Mouse (Mus musculus) ES-E14 (cell line): ENCODE data around the gene Lamc3. TPM values are rescaled to one million over a fixed set of nuclear protein-coding genes. Genes with fewer than 3 reads are reported as not detected.

Experiments
- DNase-seq: peaks from one replicate; pipeline ENCODE4 v3.0.0-alpha.2; 2013; ENCODE audit warnings: low read depth, low spot score
- H3K27ac ChIP-seq: 2 replicates; pipeline ENCODE4 v1.5.1; 2012; ENCODE audit warnings: low read depth, mild to moderate bottlenecking, low read length, moderate library complexity, mixed read lengths; ENCODE audit not compliant: poor library complexity, insufficient read depth, severe bottlenecking
- H3K36me3 ChIP-seq: 2 replicates; pipeline ENCODE4 v1.6.1; 2012; ENCODE audit warnings: mild to moderate bottlenecking, low read length, moderate library complexity, mixed read lengths; ENCODE audit not compliant: control insufficient read depth, poor library complexity, insufficient read depth, severe bottlenecking
- H3K4me1 ChIP-seq, 2 experiments: fragments of 150-350 bp in 1 of 2; sonication (generic) in 1 of 2; 2 replicates each; pipeline ENCODE4 v1.6.1; 2012; ENCODE audit warnings: low read length in 2 of 2, mild to moderate bottlenecking in 1 of 2, mixed read lengths in 1 of 2; ENCODE audit not compliant: control insufficient read depth in 2 of 2, insufficient read depth in 2 of 2, poor library complexity in 1 of 2
- H3K4me3 ChIP-seq, 2 experiments: fragments of 150-350 bp in 1 of 2; sonication (generic) in 1 of 2; 2 replicates each; pipeline ENCODE4 v1.5.1; 2012; ENCODE audit warnings: low read length in 2 of 2, low read depth in 1 of 2, mild to moderate bottlenecking in 1 of 2, mixed read lengths in 1 of 2; ENCODE audit not compliant: insufficient read depth in 1 of 2, poor library complexity in 1 of 2, severe bottlenecking in 1 of 2
- H3K9ac ChIP-seq: 2 replicates; pipeline ENCODE4 v1.6.1; 2012; ENCODE audit warnings: low read depth, mild to moderate bottlenecking, low read length, mixed read lengths; ENCODE audit not compliant: poor library complexity, insufficient read depth, severe bottlenecking
- H3K9me3 ChIP-seq: fragments of 150-350 bp; sonication (generic); 2 replicates; pipeline ENCODE4 v1.6.1; 2012; ENCODE audit warnings: low read depth, mild to moderate bottlenecking, low read length; ENCODE audit not compliant: control insufficient read depth, insufficient read depth
- CHD2 ChIP-seq: IDR thresholded peaks from 2 replicates; pipeline ENCODE4 v1.6.1; 2014; ENCODE audit warnings: mild to moderate bottlenecking, low read depth, low read length, inconsistent platforms
- HCFC1 ChIP-seq: IDR thresholded peaks from 2 replicates; pipeline ENCODE4 v1.6.1; 2012; ENCODE audit warnings: low read length, inconsistent platforms, borderline replicate concordance; ENCODE audit not compliant: insufficient read depth
- MAFK ChIP-seq: IDR thresholded peaks from 2 replicates; pipeline ENCODE4 v1.6.1; 2014; ENCODE audit warnings: mild to moderate bottlenecking, low read depth, low read length, inconsistent platforms; ENCODE audit not compliant: insufficient read depth
- ZC3H11A ChIP-seq: IDR thresholded peaks from 2 replicates; pipeline ENCODE4 v1.6.1; 2012; ENCODE audit warnings: low read depth, mild to moderate bottlenecking, inconsistent platforms, low read length, borderline replicate concordance
- ZNF384 ChIP-seq: IDR thresholded peaks from 2 replicates; pipeline ENCODE4 v1.6.1; 2012; ENCODE audit warnings: low read depth, low read length, inconsistent platforms
- in situ Hi-C, 2 experiments: fragments of 600-800 bp; cut with MboI; formaldehyde crosslinking; loops; one replicate each; pipeline ENCODE4 v1.15.1; 2025; ENCODE audit warnings: low sequenced_read_pairs in 2 of 2, inconsistent platforms in 1 of 2; ENCODE audit not compliant: unreplicated experiment in 2 of 2
- total RNA-seq: library from RNA; depleted of rRNA; stranded (reverse); fragments of 300-350 nt; gene quantifications from 2 replicates; pipeline ENCODE4 v1.2.3, GENCODE M21; 2012

Lamc3 gene
- total RNA-seq, 1 experiment: 0.18 TPM

DNA sequence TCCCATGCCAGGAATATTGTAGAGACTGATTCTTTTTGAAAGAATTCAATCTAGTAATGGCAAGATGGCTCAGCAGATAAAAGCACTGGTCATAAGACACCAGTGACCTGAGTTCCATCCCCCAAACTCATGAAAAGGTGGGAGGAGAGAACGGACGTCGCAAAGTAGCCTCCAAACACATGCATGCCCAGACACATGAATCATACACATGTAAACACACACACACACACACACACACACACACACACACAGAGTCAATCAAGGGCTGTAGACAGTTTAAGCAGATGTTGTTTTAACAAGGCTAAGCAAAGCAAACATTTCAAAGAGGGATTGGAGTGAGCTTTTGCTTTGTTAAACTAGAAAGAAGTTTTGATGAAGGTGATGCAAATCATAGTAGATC, 77.1 kb downstream of the Lamc3 start:
- Histone ChIP-seq H3K4me3 (no peak overlapping the region), H3K9me3 (no peaks in the 10 kb centered on the region), H3K9ac (no peak overlapping the region), H3K4me1 (peaks cover 4 to 19% of the 10 kb centered on the region in 2 experiments; a peak in 2 of 4 replicates), H3K27ac (no peak overlapping the region), H3K36me3 (no peaks in the 10 kb centered on the region)
- DNase-seq: no peak
- in situ Hi-C loops: no loop called here
- TF ChIP-seq MAFK: no peak

DNA sequence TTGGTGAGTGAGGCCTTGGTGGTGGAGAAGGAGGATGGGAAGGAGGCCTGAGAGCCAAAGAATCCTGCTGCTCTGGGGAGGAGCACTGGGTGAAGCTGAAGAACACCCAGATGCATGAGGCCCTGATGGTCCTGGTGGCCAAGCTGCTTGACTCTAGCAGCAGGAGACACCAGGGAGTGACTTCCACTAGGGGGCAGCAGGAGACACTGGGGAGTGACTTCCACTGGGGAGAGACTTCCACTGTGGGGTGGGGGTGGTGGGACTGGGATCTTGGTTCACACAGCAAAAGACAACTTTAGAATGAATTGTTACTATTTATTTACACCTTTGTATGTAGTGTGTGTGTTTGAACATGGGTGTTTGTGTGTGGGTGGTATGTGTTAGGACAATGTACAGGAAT, 78.0 kb downstream of the Lamc3 start:
- H3K9ac ChIP-seq: no peak overlapping the region
- H3K4me1 ChIP-seq: peaks cover 4 to 14% of the 10 kb centered on the region in 2 experiments; a peak in 2 of 4 replicates
- H3K4me3 ChIP-seq: no peak overlapping the region
- in situ Hi-C loops: no loop called here
- TF ChIP-seq CHD2 (no peak), ZNF384 (no peak), MAFK (no peak), HCFC1 (no peak), ZC3H11A (no peak)
- no peak for DNase-seq
- H3K27ac ChIP-seq: no peak overlapping the region
- no peaks in the 10 kb centered on the region for H3K36me3 ChIP-seq
- H3K9me3 ChIP-seq: no peaks in the 10 kb centered on the region

DNA sequence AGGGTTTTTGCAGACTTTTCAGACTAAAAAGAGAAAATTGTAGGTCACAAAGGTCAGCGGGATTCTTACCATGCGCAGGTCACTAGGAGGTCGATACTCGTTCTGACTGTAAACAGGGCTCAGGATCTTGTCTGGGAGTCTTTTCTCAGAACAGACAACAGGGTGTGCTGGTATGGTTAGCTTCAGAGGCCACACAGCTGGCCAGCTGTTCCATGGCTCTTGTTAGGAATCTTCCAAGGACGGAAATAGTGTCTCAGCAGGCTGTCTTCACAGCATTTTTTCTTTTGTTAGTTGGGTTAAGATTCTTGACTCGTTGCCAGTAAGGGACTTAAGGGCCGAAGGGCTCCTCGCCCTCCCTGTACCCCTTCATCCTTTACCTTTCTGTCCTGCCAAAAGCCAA, 79.7 kb downstream of the Lamc3 start:
- H3K36me3 ChIP-seq: no peaks in the 10 kb centered on the region
- no peak for DNase-seq

GRCm38 (mm10) chr2:31972589-31972988, 85.5 kb downstream of the Lamc3 start:
- Histone ChIP-seq H3K36me3 (peaks cover 3% of the 10 kb centered on the region; the same call in 1 of the 2 replicates), H3K4me3 (no peak overlapping the region), H3K9me3 (no peaks in the 10 kb centered on the region), H3K4me1 (peaks cover 0 to 2% of the 10 kb centered on the region in 2 experiments; a peak in 1 of 4 replicates), H3K9ac (no peak overlapping the region), H3K27ac (no peak overlapping the region)
- in situ Hi-C loops: no loop called here
- TF ChIP-seq ZC3H11A (no peak), CHD2 (no peak)
- DNase-seq: no peak

More for the DNA sequence above, 79.7 kb downstream of the Lamc3 start:
- no peak for TF ChIP-seq CHD2
- TF ChIP-seq ZNF384: no peak
- TF ChIP-seq ZC3H11A: no peak
- no peak for TF ChIP-seq MAFK
- TF ChIP-seq HCFC1: no peak
- in situ Hi-C loops: no loop called here
- no peak overlapping the region for H3K4me3 ChIP-seq
- H3K4me1 ChIP-seq: no peaks in the 10 kb centered on the region
- no peak overlapping the region for H3K9ac ChIP-seq
- no peak overlapping the region for H3K27ac ChIP-seq
- H3K9me3 ChIP-seq: no peaks in the 10 kb centered on the region

DNA sequence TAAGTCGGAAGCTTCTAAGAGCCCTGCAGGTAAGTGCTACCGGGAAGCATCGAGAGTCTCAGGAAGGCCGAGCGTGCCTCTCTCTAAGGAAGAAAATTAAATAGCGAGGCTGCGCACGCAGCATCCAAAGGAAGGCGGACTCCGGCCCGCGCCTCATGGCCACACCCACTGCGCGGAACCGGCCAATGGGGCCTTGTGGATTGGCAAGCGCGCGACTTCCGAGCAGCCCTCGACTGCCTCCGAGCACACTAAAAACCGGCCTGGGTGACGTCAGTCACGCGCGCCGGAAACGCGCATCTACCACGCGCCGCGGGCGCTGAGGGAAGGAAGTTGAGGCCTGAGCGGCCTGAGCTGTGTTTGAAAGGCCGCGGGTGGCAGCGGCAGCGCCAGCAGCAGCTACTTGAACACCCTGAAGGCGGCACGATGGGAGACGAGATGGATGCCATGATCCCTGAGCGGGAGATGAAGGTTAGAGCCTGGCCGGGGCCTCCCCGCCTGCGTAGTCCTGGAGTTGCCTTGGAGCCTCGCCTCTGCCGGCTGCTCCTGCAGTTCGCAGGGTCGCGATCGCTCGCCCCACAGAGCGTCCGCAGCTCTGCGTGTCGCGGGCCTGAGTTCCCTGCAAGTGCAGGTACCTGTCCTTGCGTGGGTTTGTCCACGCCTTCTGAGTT, 87.2 kb downstream of the Lamc3 start, which contains the start of gene Nup214:
Gene Nup214, plus strand, starts transcription at position 296 of the 668 bp plus-strand sequence.
- DNase-seq: peak; percentile 97
- no peak within 1 kb of the TSS for H3K27ac ChIP-seq
- peaks cover 15% of the 10 kb centered on the region for H3K36me3 ChIP-seq
- peak; percentile 88 for TF ChIP-seq HCFC1
- peak; percentile 20; the same call in 1 of the 2 replicates for TF ChIP-seq ZC3H11A
- TF ChIP-seq CHD2: no peak
- H3K9me3 ChIP-seq: no peaks in the 10 kb centered on the region
- peak within 1 kb of the TSS; percentile 94 for H3K9ac ChIP-seq
- H3K4me1 ChIP-seq: peaks cover 0 to 2% of the 10 kb centered on the region in 2 experiments; a peak in 1 of 4 replicates
- peak within 1 kb of the TSS; percentile 85 to 88 for H3K4me3 ChIP-seq
- in situ Hi-C loops: no loop called here
